Mouse (Mus musculus): ENCODE results near the gene Nars2.

Nars2 gene

DNA sequence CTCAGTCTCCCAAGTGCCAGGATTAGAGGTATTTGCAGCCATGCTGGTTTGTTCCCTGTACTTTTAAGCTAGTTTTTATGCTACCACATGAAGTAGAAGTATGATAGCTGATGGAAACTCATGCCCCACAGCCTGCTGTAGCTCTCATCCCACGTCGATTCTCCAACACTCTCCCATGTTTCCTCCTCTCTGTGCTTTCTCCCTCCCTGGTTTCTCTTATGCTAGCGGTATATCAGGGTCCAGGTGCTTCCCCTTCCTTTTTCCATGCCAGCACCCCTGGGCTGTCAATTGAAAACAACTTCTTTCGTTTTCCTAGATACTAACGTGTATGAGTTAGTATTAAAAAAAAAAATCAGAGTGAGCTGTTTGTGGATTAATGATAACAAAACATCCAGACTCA, 120.8 kb downstream of the Nars2 start:
- DNase-seq (ENCODE audit: low spot score in 2 of 2): no peak

DNA sequence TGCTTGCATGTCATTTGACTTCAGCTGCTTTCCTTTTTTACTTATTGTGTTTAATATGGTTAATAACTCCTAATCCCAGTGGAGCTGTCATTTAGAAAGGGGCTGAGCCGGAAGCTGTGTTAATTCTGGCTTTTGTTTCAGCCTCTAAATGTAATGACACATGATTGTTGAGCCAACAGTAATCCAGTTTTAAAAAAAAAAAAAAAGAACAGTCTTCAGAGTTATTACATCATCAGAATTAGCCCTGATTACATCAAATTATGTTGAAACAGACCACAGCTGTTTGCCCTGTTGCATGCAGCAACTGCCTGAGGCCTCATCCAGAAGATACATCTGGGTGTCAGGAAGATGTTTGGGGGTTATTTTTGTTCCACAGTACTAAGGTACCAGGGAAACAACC, 123.7 kb downstream of the Nars2 start:
- no peak for DNase-seq (ENCODE audit: low spot score in 2 of 2)

DNA sequence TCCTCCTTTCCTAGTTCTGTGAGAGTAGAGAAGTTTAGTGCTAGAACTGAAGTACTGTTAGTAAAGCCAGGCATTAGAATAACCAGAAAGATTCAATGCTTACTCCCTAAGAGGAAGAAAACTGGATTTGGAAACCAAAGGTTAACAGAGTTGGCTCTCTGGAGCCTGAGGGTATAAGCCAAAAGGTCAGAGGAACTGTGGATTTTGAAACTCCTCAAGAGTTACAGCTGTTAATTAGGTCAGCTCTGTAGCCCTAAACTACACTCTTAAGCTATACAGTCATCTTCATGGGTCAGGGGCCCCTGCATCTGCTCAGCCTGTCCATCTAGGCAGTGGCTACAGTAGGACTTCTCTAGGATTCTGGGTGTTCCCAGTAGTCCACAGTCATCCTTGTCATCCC, 125.7 kb downstream of the Nars2 start:
- no peak for DNase-seq (ENCODE audit: low spot score in 2 of 2)

DNA sequence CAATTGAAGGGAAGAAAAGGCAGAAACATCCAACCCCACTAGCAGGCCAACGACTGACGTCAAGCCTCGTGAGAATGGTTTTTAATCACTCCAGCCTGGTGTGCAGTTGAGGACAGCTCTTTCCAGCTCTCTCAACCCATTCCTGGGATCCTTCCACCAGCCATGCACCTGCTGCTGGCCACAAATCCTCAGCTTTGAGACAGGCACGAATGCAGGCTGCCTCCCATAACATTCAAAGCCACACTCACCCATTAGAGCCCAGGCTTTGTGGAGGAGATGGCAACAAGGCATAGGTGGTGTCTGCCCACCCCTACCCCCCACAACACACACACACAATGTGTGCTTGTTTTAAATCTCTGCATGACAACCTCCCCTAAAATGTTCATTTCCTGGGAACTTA, 127.4 kb downstream of the Nars2 start:
- no peak for DNase-seq (ENCODE audit: low spot score in 2 of 2)

- no peak for DNase-seq (ENCODE audit: low spot score in 2 of 2)
Measured at GRCm38 (mm10) chr7:97079145-97079544, 127.8 kb downstream of the Nars2 start.

GRCm38 (mm10) chr7:97079651-97080365, 128.5 kb downstream of the Nars2 start:
- no peak for DNase-seq (ENCODE audit: low spot score in 2 of 2)

DNA sequence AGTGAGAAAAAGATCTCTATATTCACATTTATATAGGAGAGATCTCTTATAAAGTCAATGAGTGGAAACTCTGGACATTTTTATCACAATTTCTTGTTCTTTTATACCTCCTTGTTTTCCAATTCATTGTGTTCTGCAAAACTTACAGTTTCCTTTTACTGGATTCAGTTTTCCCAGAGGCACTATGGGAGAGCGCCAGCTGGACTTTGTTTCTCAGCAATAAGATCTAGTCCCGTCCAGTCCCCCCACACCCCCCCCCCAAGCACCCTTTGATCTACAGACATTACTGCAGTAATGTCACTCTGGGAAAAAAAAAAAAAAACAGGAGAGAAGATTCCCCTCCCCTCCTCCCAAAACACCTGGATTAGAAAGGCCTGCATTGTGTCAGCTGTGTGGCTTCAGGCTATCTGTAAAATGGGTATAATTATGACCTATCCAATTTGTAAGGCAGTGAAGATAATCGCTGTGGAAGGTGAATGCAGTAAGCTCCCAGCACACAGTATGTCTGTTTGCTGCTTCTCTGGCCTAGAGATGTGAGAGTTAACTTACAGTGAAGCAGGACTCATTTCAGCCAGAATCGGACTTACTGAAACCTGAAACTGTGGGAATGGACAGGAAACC, 129.4 kb downstream of the Nars2 start:
- DNase-seq (ENCODE audit: low spot score in 2 of 2): no peak

DNA sequence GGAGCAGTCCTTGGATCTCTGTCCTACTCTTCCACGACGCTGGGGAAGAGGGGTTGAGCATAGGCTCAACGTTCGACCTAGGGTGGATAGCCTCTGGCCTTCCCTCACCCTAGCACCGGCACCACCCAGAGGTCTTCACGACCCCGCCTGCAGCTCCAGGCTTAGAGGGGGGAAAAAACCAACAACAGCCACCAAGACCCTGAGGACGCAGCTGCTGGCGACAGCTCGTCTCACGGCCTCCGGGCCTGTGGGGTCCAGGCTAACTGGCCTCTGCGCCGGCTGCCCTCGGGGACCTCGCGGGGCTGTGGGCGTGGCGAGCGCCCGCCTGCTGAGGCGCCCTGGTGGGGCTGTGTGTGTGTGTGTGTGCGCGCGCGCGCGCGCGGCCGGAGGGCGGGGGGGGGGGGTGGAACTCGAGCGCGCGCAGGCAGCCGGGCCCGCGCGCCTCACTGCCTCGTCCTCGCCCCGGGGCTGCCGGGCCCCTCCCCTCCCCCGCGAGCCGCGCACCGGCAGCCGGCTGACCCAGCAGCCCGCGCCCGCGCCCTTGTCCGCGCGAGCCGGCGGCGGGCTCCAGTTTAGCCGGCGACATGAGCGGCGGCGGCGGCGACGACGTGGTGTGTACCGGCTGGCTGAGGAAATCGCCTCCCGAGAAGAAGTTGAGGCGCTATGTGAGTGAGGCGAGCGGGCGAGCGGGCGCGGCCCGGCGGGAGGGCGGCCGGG, 130.1 kb downstream of the Nars2 start, which contains the start of gene Gab2:
TSS of gene Gab2 (plus strand) at position 345 of the 717 bp plus-strand sequence.
- peak; percentile 61 to 67 for DNase-seq (ENCODE audit: low spot score in 2 of 2)

DNA sequence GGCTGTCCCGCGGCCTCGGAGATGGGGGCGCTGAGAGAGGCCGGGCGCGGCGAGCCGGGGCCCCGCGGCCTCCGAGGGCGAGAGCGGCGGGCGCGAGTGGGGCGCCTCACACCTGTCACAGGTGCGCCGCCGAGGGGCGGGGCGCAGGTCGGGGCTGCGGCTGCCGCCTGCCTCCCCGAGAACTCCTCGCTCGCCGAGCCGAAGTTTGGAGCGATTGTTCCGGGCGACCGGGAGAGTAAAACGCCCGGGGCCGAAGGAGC, 130.6 kb downstream of the Nars2 start:
- no peak for DNase-seq (ENCODE audit: low spot score in 2 of 2)

- DNase-seq (ENCODE audit: low spot score in 2 of 2): peak; percentile 33 to 42
Measured at GRCm38 (mm10) chr7:97082219-97083101, 131.2 kb downstream of the Nars2 start.

DNA sequence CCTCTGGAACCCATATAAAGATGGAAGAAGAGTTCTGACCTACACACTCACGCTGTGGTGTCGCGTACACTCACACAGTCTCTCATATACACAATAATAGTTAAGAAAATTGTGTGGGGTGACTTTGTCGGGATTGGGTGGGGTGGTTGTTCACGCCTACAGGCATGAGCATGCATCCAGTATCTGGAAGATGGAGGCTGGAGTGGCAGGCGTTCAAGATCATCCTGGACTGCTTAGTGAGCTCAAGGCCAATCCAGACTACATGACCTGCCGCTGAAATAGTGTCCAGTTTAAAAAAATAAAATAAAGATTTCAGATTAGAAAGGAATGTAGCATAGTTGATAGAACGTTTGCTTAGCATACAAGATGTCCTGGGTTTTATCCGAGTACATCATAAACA, 132.3 kb downstream of the Nars2 start:
- no peak for DNase-seq (ENCODE audit: low spot score in 2 of 2)

DNA sequence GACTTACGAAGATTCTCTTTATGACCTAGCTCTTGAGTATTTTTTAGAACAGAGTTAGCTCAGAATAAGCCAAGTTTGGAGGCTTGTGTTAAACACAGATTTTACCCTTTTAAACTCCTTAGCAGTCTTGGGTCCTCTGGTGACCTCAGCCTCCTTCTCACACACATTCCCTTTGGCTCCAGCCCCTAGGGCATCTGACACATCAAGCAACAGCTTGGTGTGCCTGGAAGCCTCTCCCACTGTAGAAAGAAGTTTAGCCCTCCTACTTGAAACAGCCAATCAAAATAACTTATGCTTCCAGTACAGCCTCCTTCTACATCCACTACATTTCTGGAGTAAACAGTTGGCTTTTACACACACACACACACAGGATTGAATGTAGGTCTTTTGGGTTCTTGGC, 132.9 kb downstream of the Nars2 start:
- no peak for DNase-seq (ENCODE audit: low spot score in 2 of 2)

- no peak for DNase-seq (ENCODE audit: low spot score in 2 of 2)
Measured at GRCm38 (mm10) chr7:97085291-97085690, 134.0 kb downstream of the Nars2 start.

- DNase-seq (ENCODE audit: low spot score in 2 of 2): no peak
Measured at GRCm38 (mm10) chr7:97094241-97094640, 142.9 kb downstream of the Nars2 start.

GRCm38 (mm10) chr7:97108119-97108518, 156.8 kb downstream of the Nars2 start:
- DNase-seq (ENCODE audit: low spot score in 2 of 2): no peak

Measured in spleen, postnatal 10 days (tissue).